Mouse (Mus musculus) intestine, embryonic 16.5 days (tissue): ENCODE measurements around the gene Lrba. TPM values are rescaled to one million over a fixed set of nuclear protein-coding genes. Genes with fewer than 3 reads are reported as not detected.

Source experiments
- ATAC-seq: fragments of 200-750 bp; cut with Nextera tagmentation; 2 replicates; pipeline ENCODE4 v1.8.0; 2017; ENCODE audit warnings: moderate TSS enrichment, moderate library complexity
- H3K27ac ChIP-seq: fragments of 300-500 bp; sonication (generic); 2 replicates; pipeline ENCODE4 v1.5.1; 2014; ENCODE audit warnings: mild to moderate bottlenecking, low read length
- H3K27me3 ChIP-seq: fragments of 300-500 bp; sonication (generic); replicated peaks from 2 replicates; pipeline ENCODE4 v1.6.1; 2014; ENCODE audit warnings: low read length, control low read depth, mixed read lengths; ENCODE audit not compliant: control insufficient read depth, insufficient read depth
- H3K36me3 ChIP-seq: fragments of 300-500 bp; sonication (generic); 2 replicates; pipeline ENCODE4 v1.6.1; 2014; ENCODE audit warnings: low read length, control low read depth; ENCODE audit not compliant: control insufficient read depth, insufficient read depth
- H3K4me1 ChIP-seq: fragments of 300-500 bp; sonication (generic); 2 replicates; pipeline ENCODE4 v1.6.1; 2014; ENCODE audit warnings: low read length, control low read depth, mixed read lengths; ENCODE audit not compliant: control insufficient read depth, insufficient read depth
- H3K4me2 ChIP-seq: fragments of 300-500 bp; sonication (generic); 2 replicates; pipeline ENCODE4 v1.6.1; 2014; ENCODE audit warnings: low read depth, low read length, control low read depth
- H3K4me3 ChIP-seq: fragments of 300-500 bp; sonication (generic); 2 replicates; pipeline ENCODE4 v1.5.1; 2014; ENCODE audit warnings: mild to moderate bottlenecking, low read length
- H3K9ac ChIP-seq: fragments of 300-500 bp; sonication (generic); 2 replicates; pipeline ENCODE4 v1.6.1; 2014; ENCODE audit warnings: low read depth, low read length
- H3K9me3 ChIP-seq: fragments of 300-500 bp; sonication (generic); 2 replicates; pipeline ENCODE4 v1.6.1; 2016; ENCODE audit warnings: low read length, control low read depth; ENCODE audit not compliant: control insufficient read depth
- WGBS: fragments of 180-500 bp; shearing (Covaris S2); extraction: QIAGEN DNeasy Blood & Tissue Kit; methylation state at CpG from one replicate; pipeline ENCODE4 v1.1.7; 2014; 5-methylcytosine and 5-hydroxymethylcytosine counted together
- polyA plus RNA-seq: library from polyadenylated mRNA; unstranded; fragments of >200 nt; fragmentation: Nextera tagmentation; extraction: Ambion mirVana; gene quantifications from 2 replicates; pipeline ENCODE4 v1.2.1, GENCODE M21; 2015

Lrba gene
- polyA plus RNA-seq, 1 experiment from 2014 or later, result 6.0 TPM

DNA sequence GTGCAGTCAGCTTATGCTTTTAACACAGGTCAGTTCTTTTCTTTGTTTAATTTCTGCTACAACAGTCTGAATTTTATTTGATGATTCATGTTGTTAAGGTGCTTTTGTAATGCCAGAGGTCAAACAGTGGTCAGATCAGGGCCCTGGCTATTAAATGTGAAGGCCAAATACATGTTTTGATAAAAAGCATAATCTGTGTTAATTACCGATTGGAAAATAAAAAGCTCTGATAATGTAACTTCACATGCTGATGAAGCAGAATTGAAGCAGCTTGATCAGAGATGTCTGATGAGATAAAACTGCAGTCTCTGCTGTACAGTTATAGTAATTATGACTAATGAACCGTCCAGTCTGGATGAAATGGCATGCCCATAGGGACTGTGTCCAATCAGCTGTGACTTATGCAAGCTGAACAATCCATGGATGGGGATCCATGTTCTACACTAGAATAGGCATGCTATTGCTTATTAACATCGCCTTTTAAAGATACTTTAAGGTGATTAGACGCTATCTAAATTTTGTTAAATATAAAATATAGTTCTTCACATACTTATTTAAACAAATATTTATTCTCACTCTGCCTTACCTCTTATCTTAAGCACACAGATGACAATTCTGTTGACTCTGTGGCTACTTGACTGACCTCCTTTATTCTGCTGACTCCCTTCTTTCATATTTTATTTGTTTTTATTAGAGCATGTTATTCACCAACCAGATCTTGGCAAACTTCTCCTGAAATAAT, 336.0 kb downstream of the Lrba start:
- 72% methylated on average over 4 of the region's 4 CpGs for WGBS
- no peak for ATAC-seq

DNA sequence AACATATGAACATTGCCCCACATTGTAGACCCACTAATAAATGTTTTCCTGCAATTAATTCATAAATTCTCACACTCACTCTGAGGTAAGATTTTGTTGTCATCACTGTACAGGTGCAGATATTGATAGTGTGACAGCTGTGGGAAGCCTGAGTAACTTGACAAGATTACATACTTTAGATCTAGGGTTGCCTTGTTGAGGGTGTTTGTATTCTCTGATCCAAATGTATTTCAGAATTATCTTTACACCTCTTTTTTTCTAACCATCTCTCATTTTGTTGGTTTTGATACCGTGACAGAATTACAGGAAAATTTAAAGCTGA, 336.5 kb downstream of the Lrba start:
- 98% methylated on average over 1 of the region's 1 CpGs for WGBS
- H3K27me3 ChIP-seq, result no peaks in the 10 kb centered on the region
- no peak overlapping the region for H3K4me3 ChIP-seq
- no peaks in the 10 kb centered on the region for H3K4me1 ChIP-seq
- no peak overlapping the region for H3K4me2 ChIP-seq
- H3K36me3 ChIP-seq, result no peaks in the 10 kb centered on the region
- ATAC-seq, result no peak
- no peak overlapping the region for H3K27ac ChIP-seq
- no peaks in the 10 kb centered on the region for H3K9me3 ChIP-seq
- no peak overlapping the region for H3K9ac ChIP-seq

More for the DNA sequence above, 336.0 kb downstream of the Lrba start:
- Histone ChIP-seq H3K36me3 (no peaks in the 10 kb centered on the region), H3K4me2 (no peak overlapping the region), H3K27ac (no peak overlapping the region), H3K4me3 (no peak overlapping the region), H3K9me3 (no peaks in the 10 kb centered on the region), H3K4me1 (no peaks in the 10 kb centered on the region), H3K27me3 (no peaks in the 10 kb centered on the region), H3K9ac (no peak overlapping the region)

DNA sequence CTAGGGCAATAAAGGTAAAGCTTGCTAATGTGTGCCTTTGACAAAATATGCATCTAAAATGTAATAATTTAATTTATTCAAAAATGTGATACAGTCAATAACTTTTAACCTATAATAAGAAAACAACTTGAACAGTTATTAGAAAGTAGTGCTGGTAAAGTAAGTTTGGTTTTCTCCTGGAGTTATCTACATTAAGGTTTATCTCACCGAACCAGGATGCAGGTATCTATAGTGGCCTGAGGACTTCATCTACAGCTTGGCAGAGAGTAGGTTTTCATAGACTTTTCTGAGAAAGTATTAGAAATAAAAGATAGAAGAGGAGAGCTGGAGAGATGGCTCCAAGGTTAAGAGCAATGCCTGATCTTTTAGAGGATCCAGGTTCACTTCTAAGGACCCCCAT, 336.9 kb downstream of the Lrba start:
- Histone ChIP-seq H3K36me3 (no peaks in the 10 kb centered on the region), H3K4me1 (no peaks in the 10 kb centered on the region), H3K4me2 (no peak overlapping the region), H3K27ac (no peak overlapping the region), H3K27me3 (no peaks in the 10 kb centered on the region), H3K9me3 (no peaks in the 10 kb centered on the region), H3K9ac (no peak overlapping the region), H3K4me3 (no peak overlapping the region)
- 98% methylated on average over 1 of the region's 1 CpGs for WGBS
- ATAC-seq, result no peak

DNA sequence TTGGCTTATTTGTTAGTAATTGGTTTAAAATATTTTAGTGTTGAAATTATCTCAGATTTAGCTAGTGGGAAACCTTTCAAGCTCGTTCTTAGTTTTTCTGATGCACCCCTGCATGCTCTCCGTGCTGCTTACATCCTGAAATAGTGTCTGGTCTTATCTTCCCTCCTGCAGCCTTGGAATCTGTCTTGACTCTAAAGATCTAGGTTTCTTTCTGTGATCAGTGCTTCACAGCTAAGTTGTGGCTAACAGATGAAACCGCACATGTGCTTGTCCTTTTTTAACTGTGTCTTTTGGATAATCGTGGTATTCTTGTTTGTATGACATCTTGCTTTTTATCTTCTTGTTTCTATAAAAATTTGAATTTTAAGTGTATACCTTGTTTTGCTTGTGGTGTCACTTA, 342.8 kb downstream of the Lrba start:
- no peaks in the 10 kb centered on the region for H3K27me3 ChIP-seq
- 74% methylated on average over 4 of the region's 4 CpGs for WGBS
- H3K9ac ChIP-seq, result no peak overlapping the region
- ATAC-seq, result no peak
- H3K9me3 ChIP-seq, result no peaks in the 10 kb centered on the region
- H3K4me3 ChIP-seq, result no peak overlapping the region
- H3K4me1 ChIP-seq, result no peaks in the 10 kb centered on the region
- no peak overlapping the region for H3K27ac ChIP-seq
- no peaks in the 10 kb centered on the region for H3K36me3 ChIP-seq
- no peak overlapping the region for H3K4me2 ChIP-seq

DNA sequence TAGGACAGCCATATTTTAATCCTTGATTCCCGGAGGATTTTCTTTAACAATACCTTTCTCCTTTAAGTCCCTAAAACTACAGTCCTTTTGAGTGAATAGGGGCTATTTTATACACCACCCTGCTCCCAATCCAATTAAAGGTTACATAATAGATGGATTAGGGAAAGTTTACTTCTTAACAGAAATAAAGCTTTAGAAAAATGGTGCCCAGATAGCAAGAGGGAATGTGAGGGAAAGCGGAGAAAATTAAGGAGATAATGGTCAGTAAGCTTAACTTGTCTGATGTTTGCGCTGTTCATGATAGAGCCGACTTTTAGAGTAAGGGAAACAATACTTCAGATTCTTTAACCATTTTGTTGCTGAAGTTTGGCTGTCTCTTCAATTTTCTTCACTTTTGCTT, 347.0 kb downstream of the Lrba start:
- H3K9me3 ChIP-seq, result no peaks in the 10 kb centered on the region
- no peak overlapping the region for H3K4me2 ChIP-seq
- no peaks in the 10 kb centered on the region for H3K4me1 ChIP-seq
- no peak overlapping the region for H3K9ac ChIP-seq
- H3K4me3 ChIP-seq, result no peak overlapping the region
- H3K36me3 ChIP-seq, result no peaks in the 10 kb centered on the region
- no peak overlapping the region for H3K27ac ChIP-seq
- 51% methylated on average over 4 of the region's 4 CpGs for WGBS
- ATAC-seq, result no peak
- H3K27me3 ChIP-seq, result no peaks in the 10 kb centered on the region

DNA sequence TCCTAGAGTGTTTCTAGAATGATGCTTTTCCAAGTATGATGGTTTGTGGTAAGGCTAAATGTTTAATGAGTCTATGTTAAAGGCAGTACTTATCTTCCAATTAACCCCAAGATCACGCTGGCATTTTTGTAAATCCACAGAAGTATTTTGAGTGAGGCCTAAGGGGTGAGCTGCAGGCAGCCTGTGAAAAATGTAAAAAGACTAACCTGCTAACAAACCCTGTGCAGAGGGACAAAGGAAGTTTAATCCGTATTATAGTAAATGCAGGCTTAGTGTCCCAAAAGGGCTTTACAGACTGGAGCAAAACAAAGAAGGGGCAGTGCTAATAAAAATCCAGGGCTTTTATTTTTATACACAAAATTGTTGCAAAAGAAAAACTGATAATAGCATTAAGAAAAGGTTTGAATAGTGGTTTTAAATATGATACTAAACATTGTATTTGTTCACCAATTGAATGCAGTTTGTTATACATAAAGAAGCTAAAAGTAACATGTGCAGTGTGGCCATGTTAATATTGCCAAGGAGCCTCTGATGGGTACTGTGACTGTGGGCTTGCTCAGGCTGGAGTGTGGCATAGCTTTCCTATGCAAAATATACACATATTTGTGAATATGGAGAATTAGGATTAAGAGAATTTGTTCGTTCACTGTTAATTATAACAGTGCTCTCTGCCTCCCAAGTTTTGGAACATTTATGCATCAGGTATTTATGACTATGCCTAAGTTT, 348.2 kb downstream of the Lrba start:
- 68% methylated on average over 3 of the region's 3 CpGs for WGBS
- H3K4me3 ChIP-seq, result no peak overlapping the region
- H3K27me3 ChIP-seq, result no peaks in the 10 kb centered on the region
- H3K9ac ChIP-seq, result no peak overlapping the region
- H3K36me3 ChIP-seq, result no peaks in the 10 kb centered on the region
- H3K27ac ChIP-seq, result no peak overlapping the region
- no peak for ATAC-seq
- H3K4me2 ChIP-seq, result no peak overlapping the region
- H3K9me3 ChIP-seq, result no peaks in the 10 kb centered on the region
- H3K4me1 ChIP-seq, result no peaks in the 10 kb centered on the region

DNA sequence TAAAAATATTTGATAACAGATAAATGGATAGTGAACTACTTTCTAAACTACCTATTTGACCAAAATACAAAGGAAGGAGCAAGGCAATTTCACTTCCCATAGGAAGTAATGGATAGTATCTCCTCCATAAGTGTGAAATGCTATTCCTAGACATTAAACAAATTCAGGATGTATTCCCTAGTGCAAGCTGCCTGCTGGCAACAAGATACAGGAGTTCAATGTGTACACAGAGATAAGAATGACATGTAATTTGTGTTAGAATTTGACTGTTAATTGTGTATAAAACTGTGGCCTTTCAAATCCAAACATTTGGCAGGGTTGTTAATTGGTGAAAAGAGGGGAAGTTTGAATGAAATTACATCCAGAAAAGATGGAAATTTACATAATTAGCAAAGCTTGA, 350.8 kb downstream of the Lrba start:
- H3K4me3 ChIP-seq, result no peak overlapping the region

DNA sequence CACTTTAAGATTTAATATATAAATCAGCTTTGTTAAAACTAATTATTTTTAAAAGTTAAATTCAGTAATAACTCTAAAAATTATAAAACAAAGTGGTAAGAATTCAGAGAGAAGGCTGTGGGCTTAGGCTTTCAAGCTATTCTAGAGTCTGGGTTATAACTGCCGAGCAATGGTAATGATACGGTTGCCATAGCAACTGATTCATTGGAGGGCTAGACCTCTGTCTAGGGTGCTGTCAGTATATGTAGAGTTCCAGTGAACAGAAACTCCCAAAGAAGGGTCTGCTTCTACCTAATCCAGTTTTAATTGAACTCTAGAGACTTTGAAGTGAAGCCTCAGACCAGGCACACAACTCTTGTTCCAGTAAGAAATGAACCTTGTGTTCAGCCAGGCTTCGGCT, 377.8 kb downstream of the Lrba start:
- whole genome bisulfite sequencing, result 75% methylated on average over 3 of the region's 3 CpGs
- H3K9ac ChIP-seq, result no peak overlapping the region
- H3K36me3 ChIP-seq, result no peaks in the 10 kb centered on the region
- no peak overlapping the region for H3K4me2 ChIP-seq
- no peak overlapping the region for H3K4me3 ChIP-seq
- H3K27me3 ChIP-seq, result no peaks in the 10 kb centered on the region
- H3K4me1 ChIP-seq, result no peaks in the 10 kb centered on the region
- ATAC-seq, result no peak
- no peaks in the 10 kb centered on the region for H3K9me3 ChIP-seq
- no peak overlapping the region for H3K27ac ChIP-seq

More for the DNA sequence above, 350.8 kb downstream of the Lrba start:
- H3K9ac ChIP-seq, result no peak overlapping the region
- ATAC-seq, result no peak
- no peaks in the 10 kb centered on the region for H3K4me1 ChIP-seq
- no peaks in the 10 kb centered on the region for H3K36me3 ChIP-seq
- H3K27ac ChIP-seq, result no peak overlapping the region
- no peaks in the 10 kb centered on the region for H3K27me3 ChIP-seq
- no peaks in the 10 kb centered on the region for H3K9me3 ChIP-seq
- H3K4me2 ChIP-seq, result no peak overlapping the region

DNA sequence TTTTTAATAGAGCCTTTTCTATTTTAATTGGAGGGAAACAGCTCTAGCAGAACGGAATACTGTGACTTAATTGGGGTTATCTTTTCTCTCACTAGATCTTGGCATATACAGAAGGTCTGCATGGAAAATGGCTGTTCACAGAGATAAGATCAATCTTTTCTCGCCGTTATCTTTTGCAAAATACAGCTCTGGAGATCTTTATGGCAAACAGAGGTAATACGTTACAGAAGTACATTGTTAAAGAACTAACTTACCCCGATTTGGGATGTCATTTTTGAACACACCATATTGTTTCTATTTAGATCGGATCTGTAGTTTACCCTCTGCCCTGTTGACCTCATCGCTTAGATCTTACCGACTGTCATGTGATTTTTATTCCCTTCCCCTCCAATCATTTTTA, 381.3 kb downstream of the Lrba start:
- ATAC-seq, result no peak
- Histone ChIP-seq H3K9ac (no peak overlapping the region), H3K4me1 (no peaks in the 10 kb centered on the region), H3K27ac (no peak overlapping the region), H3K36me3 (no peaks in the 10 kb centered on the region), H3K9me3 (no peaks in the 10 kb centered on the region), H3K4me3 (no peak overlapping the region), H3K27me3 (no peaks in the 10 kb centered on the region), H3K4me2 (no peak overlapping the region)
- 81% methylated on average over 8 of the region's 8 CpGs for WGBS
